Mouse (Mus musculus): ENCODE data around the gene Grasp. TPM values are rescaled to one million over a fixed set of nuclear protein-coding genes. Genes with fewer than 3 reads are reported as not detected.

The Grasp gene
- polyA plus RNA-seq, 1 experiment, result 6.2 TPM

DNA sequence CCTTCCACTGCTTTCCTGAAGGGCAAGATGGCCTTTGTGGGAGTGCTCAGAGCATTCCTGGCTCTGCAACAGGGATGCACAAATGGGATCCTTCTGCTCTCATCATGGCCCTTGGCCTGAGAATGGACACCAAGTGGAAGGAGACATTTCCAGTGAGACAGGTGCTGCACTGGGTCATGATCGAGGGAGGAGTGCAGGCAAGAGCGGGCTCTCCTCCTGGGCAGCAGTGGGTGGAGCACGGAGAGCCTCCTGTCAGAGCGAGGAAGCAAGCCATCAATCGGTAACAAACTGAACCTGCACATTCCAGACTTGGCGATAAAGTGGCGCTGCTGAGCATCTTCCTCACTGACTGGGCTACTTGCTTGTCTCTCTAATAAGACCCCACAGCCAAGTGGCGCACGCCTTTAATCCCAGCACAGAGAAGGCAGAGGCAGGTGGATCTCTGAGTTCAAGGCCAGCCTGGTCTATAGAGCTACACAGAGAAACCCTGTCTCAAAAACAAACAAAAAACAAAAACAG is 23.2 kb upstream of the Grasp start:
- TF ChIP-seq POLR2A (IDR thresholded peaks at IDR 0.05; ENCODE audit: low read depth, low read length), result no peak
- TF ChIP-seq CTCF (conservative IDR thresholded peaks at IDR 0.05; ENCODE audit: insufficient read depth, insufficient read length, low read depth, low read length), result no peak
- Histone ChIP-seq H3K36me3 (ENCODE audit: control insufficient read depth, insufficient read depth, low read length) (no peaks in the 10 kb centered on the region; the same call in none of the 2 replicates), H3K27ac (ENCODE audit: insufficient read depth, low read depth, low read length) (no peak overlapping the region), H3K4me3 (ENCODE audit: insufficient read depth, low read depth, low read length) (no peak overlapping the region), H3K27me3 (replicated peaks; ENCODE audit: control insufficient read depth, insufficient read depth, low read length) (no peaks in the 10 kb centered on the region), H3K4me1 (ENCODE audit: control insufficient read depth, insufficient read depth, low read length) (peaks cover 21% of the 10 kb centered on the region)
- no peak for DNase-seq
- WGBS, result 96% methylated on average over 9 of the region's 9 CpGs

- no peak overlapping the region for H3K27ac ChIP-seq (ENCODE audit: insufficient read depth, low read depth, low read length)
- H3K27me3 ChIP-seq (replicated peaks; ENCODE audit: control insufficient read depth, insufficient read depth, low read length), result no peaks in the 10 kb centered on the region
- H3K36me3 ChIP-seq (ENCODE audit: control insufficient read depth, insufficient read depth, low read length), result no peaks in the 10 kb centered on the region; the same call in none of the 2 replicates
- H3K4me3 ChIP-seq (ENCODE audit: insufficient read depth, low read depth, low read length), result no peak overlapping the region
- no peak for DNase-seq
- 86% methylated on average over 3 of the region's 3 CpGs for WGBS
- peaks cover 15% of the 10 kb centered on the region for H3K4me1 ChIP-seq (ENCODE audit: control insufficient read depth, insufficient read depth, low read length)
- TF ChIP-seq POLR2A (IDR thresholded peaks at IDR 0.05; ENCODE audit: low read depth, low read length) (no peak), CTCF (conservative IDR thresholded peaks at IDR 0.05; ENCODE audit: insufficient read depth, insufficient read length, low read depth, low read length) (no peak)
These were observed 22.6 kb upstream of the Grasp start for GRCm38 (mm10) chr15:101201414-101201813.

DNA sequence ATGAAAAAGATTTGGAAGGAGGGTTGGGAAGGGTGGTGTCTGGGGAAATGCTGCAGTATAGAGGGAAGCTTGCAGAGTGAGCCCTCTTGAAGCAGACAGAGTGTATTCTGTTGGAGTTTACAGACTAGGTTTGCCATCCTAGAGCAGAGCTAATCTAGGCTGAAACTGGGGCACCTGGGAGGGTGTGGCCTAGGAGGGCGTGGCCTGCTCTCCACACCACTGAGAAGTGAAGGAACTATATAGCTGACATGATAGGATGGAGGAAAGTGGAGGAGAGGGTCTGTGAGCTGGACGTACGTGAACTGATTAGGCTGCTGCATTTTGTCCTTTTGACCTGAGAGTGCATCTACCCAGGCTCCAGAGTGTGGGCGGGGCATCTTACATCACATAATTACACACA is 20.3 kb upstream of the Grasp start:
- H3K36me3 ChIP-seq (ENCODE audit: control insufficient read depth, insufficient read depth, low read length), result no peaks in the 10 kb centered on the region; the same call in none of the 2 replicates
- TF ChIP-seq CTCF (conservative IDR thresholded peaks at IDR 0.05; ENCODE audit: insufficient read depth, insufficient read length, low read depth, low read length), result no peak
- TF ChIP-seq POLR2A (IDR thresholded peaks at IDR 0.05; ENCODE audit: low read depth, low read length), result no peak
- no peaks in the 10 kb centered on the region for H3K27me3 ChIP-seq (replicated peaks; ENCODE audit: control insufficient read depth, insufficient read depth, low read length)
- WGBS, result 72% methylated on average over 4 of the region's 4 CpGs
- no peak overlapping the region for H3K27ac ChIP-seq (ENCODE audit: insufficient read depth, low read depth, low read length)
- H3K4me1 ChIP-seq (ENCODE audit: control insufficient read depth, insufficient read depth, low read length), result no peaks in the 10 kb centered on the region; the same call in 1 of the 2 replicates
- H3K4me3 ChIP-seq (ENCODE audit: insufficient read depth, low read depth, low read length), result no peak overlapping the region
- no peak for DNase-seq

- H3K36me3 ChIP-seq (ENCODE audit: control insufficient read depth, insufficient read depth, low read length), result no peaks in the 10 kb centered on the region; the same call in none of the 2 replicates
These were observed 19.2 kb upstream of the Grasp start for GRCm38 (mm10) chr15:101204781-101205180.

GRCm38 (mm10) chr15:101210228-101210627 is 13.8 kb upstream of the Grasp start:
- peak; percentile 71 for DNase-seq
- peaks cover 7% of the 10 kb centered on the region; the same call in 1 of the 2 replicates for H3K4me1 ChIP-seq (ENCODE audit: control insufficient read depth, insufficient read depth, low read length)
- H3K4me3 ChIP-seq (ENCODE audit: insufficient read depth, low read depth, low read length), result no peak overlapping the region
- TF ChIP-seq CTCF (conservative IDR thresholded peaks at IDR 0.05; ENCODE audit: insufficient read depth, insufficient read length, low read depth, low read length) (peak; percentile 70), POLR2A (IDR thresholded peaks at IDR 0.05; ENCODE audit: low read depth, low read length) (no peak)
- 61% methylated on average over 6 of the region's 6 CpGs for WGBS
- H3K27me3 ChIP-seq (replicated peaks; ENCODE audit: control insufficient read depth, insufficient read depth, low read length), result no peaks in the 10 kb centered on the region
- H3K27ac ChIP-seq (ENCODE audit: insufficient read depth, low read depth, low read length), result no peak overlapping the region
- H3K36me3 ChIP-seq (ENCODE audit: control insufficient read depth, insufficient read depth, low read length), result no peaks in the 10 kb centered on the region

More at GRCm38 (mm10) chr15:101204781-101205180, 19.2 kb upstream of the Grasp start:
- no peak for DNase-seq
- H3K4me1 ChIP-seq (ENCODE audit: control insufficient read depth, insufficient read depth, low read length), result no peaks in the 10 kb centered on the region
- no peak for TF ChIP-seq POLR2A (IDR thresholded peaks at IDR 0.05; ENCODE audit: low read depth, low read length)
- TF ChIP-seq CTCF (conservative IDR thresholded peaks at IDR 0.05; ENCODE audit: insufficient read depth, insufficient read length, low read depth, low read length), result no peak
- H3K27ac ChIP-seq (ENCODE audit: insufficient read depth, low read depth, low read length), result no peak overlapping the region
- 82% methylated on average over 7 of the region's 7 CpGs for WGBS
- no peaks in the 10 kb centered on the region for H3K27me3 ChIP-seq (replicated peaks; ENCODE audit: control insufficient read depth, insufficient read depth, low read length)
- no peak overlapping the region for H3K4me3 ChIP-seq (ENCODE audit: insufficient read depth, low read depth, low read length)

DNA sequence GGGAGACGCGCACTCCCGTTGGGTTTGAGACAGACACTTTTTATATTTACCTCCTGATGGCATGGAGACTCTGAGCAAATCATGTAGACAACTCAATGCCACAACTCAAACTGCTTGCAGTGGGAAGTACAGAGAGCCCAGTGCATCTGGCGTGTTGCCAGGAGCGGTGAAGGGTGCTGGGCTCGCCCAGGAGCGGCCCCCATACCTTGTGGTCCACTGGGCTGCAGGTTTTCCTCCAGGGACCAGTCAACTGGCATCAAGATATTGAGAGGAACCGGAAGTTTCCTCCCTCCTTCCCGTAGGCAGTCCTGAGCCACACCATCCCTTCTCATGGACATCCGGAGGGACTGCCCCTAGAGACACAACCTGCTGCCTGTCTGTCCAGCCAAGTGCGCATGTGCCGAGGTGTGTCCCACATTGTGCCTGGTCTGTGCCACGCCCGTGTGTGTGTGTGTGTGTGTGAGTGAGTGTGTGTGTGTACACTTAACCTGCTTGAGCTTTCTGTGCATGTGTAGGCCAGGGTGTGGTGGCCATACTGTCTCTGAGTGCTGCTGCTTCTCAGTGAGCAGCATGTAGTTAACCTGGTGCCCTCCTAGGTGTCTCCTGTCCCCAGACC is 12.9 kb upstream of the Grasp start:
- peak; percentile 35 for DNase-seq
- no peak overlapping the region for H3K4me3 ChIP-seq (ENCODE audit: insufficient read depth, low read depth, low read length)
- no peak overlapping the region for H3K27ac ChIP-seq (ENCODE audit: insufficient read depth, low read depth, low read length)
- TF ChIP-seq CTCF (conservative IDR thresholded peaks at IDR 0.05; ENCODE audit: insufficient read depth, insufficient read length, low read depth, low read length), result no peak
- no peak for TF ChIP-seq POLR2A (IDR thresholded peaks at IDR 0.05; ENCODE audit: low read depth, low read length)
- H3K36me3 ChIP-seq (ENCODE audit: control insufficient read depth, insufficient read depth, low read length), result no peaks in the 10 kb centered on the region
- H3K4me1 ChIP-seq (ENCODE audit: control insufficient read depth, insufficient read depth, low read length), result peaks cover 10% of the 10 kb centered on the region; the same call in 1 of the 2 replicates
- WGBS, result 71% methylated on average over 14 of the region's 14 CpGs
- H3K27me3 ChIP-seq (replicated peaks; ENCODE audit: control insufficient read depth, insufficient read depth, low read length), result no peaks in the 10 kb centered on the region

GRCm38 (mm10) chr15:101212435-101212834 is 11.6 kb upstream of the Grasp start:
- H3K36me3 ChIP-seq (ENCODE audit: control insufficient read depth, insufficient read depth, low read length), result no peaks in the 10 kb centered on the region
- H3K4me1 ChIP-seq (ENCODE audit: control insufficient read depth, insufficient read depth, low read length), result peaks cover 12% of the 10 kb centered on the region; the same call in 1 of the 2 replicates
- H3K27ac ChIP-seq (ENCODE audit: insufficient read depth, low read depth, low read length), result no peak overlapping the region
- no peaks in the 10 kb centered on the region for H3K27me3 ChIP-seq (replicated peaks; ENCODE audit: control insufficient read depth, insufficient read depth, low read length)
- H3K4me3 ChIP-seq (ENCODE audit: insufficient read depth, low read depth, low read length), result no peak overlapping the region
- WGBS, result 34% methylated on average over 14 of the region's 14 CpGs
- DNase-seq, result peak; percentile 93
- TF ChIP-seq CTCF (conservative IDR thresholded peaks at IDR 0.05; ENCODE audit: insufficient read depth, insufficient read length, low read depth, low read length), result no peak
